Mouse (Mus musculus) heart, embryonic 14.5 days (tissue): Measurements from ENCODE around the gene Csde1. TPM values are rescaled to one million over a fixed set of nuclear protein-coding genes. Genes with fewer than 3 reads are reported as not detected.

Experiments
- ATAC-seq: fragments of 200-750 bp; cut with Nextera tagmentation; 2 replicates; pipeline ENCODE4 v1.8.0; 2017; ENCODE audit warnings: low read depth, moderate TSS enrichment; ENCODE audit not compliant: insufficient number of reproducible peaks, insufficient read depth, low FRiP score
- H3K27ac ChIP-seq, 2 experiments: fragments of 200-500 bp in 1 of 2; fragments of 300-500 bp in 1 of 2; sonication (generic) in 1 of 2; replicated peaks in 1 of 2; 2 replicates each; pipeline ENCODE4 v1.5.1; 2012 to 2014; ENCODE audit warnings: low read depth in 2 of 2, low read length in 2 of 2, control low read depth in 1 of 2, mild to moderate bottlenecking in 1 of 2, mixed read lengths in 1 of 2; ENCODE audit not compliant: control insufficient read depth in 1 of 2, insufficient read depth in 1 of 2
- H3K27me3 ChIP-seq: fragments of 300-500 bp; sonication (generic); 2 replicates; pipeline ENCODE4 v1.6.1; 2014; ENCODE audit warnings: mild to moderate bottlenecking, low read length, control low read depth; ENCODE audit not compliant: control insufficient read depth, insufficient read depth
- H3K36me3 ChIP-seq: fragments of 300-500 bp; sonication (generic); 2 replicates; pipeline ENCODE4 v1.6.1; 2014; ENCODE audit warnings: mild to moderate bottlenecking, control low read depth, low read length, mixed read lengths; ENCODE audit not compliant: control insufficient read depth, insufficient read depth
- H3K4me1 ChIP-seq, 2 experiments: fragments of 200-500 bp in 1 of 2; fragments of 300-500 bp in 1 of 2; sonication (generic) in 1 of 2; 2 replicates each; pipeline ENCODE4 v1.6.1; 2012 to 2014; ENCODE audit warnings: low read length in 2 of 2, control low read depth in 1 of 2, mixed read lengths in 1 of 2; ENCODE audit not compliant: control insufficient read depth in 2 of 2, insufficient read depth in 2 of 2
- H3K4me2 ChIP-seq: fragments of 300-500 bp; sonication (generic); 2 replicates; pipeline ENCODE4 v1.6.1; 2014; ENCODE audit warnings: mild to moderate bottlenecking, low read length
- H3K4me3 ChIP-seq, 2 experiments: fragments of 200-500 bp in 1 of 2; fragments of 300-500 bp in 1 of 2; sonication (generic) in 1 of 2; 2 replicates each; pipeline ENCODE4 v1.5.1; 2012 to 2014; ENCODE audit warnings: low read length in 2 of 2, mild to moderate bottlenecking in 2 of 2, control low read depth in 1 of 2, low read depth in 1 of 2, moderate library complexity in 1 of 2; ENCODE audit not compliant: control insufficient read depth in 1 of 2, insufficient read depth in 1 of 2
- H3K9ac ChIP-seq: fragments of 300-500 bp; sonication (generic); 2 replicates; pipeline ENCODE4 v1.6.1; 2014; ENCODE audit warnings: mild to moderate bottlenecking, low read length
- H3K9me3 ChIP-seq: fragments of 300-500 bp; sonication (generic); 2 replicates; pipeline ENCODE4 v1.6.1; 2016; ENCODE audit warnings: low read length, control low read depth; ENCODE audit not compliant: control insufficient read depth
- WGBS: fragments of 180-500 bp; shearing (Covaris S2); extraction: QIAGEN DNeasy Blood & Tissue Kit; methylation state at CpG from one replicate; pipeline ENCODE4 v1.1.7; 2014; 5-methylcytosine and 5-hydroxymethylcytosine counted together
- polyA plus RNA-seq: library from polyadenylated mRNA; unstranded; fragments of >200 nt; fragmentation: Nextera tagmentation; extraction: Ambion mirVana; gene quantifications from 2 replicates; pipeline ENCODE4 v1.2.1, GENCODE M21; 2014

Csde1 gene
- polyA plus RNA-seq: 349 and 364 TPM in 2 replicates

DNA sequence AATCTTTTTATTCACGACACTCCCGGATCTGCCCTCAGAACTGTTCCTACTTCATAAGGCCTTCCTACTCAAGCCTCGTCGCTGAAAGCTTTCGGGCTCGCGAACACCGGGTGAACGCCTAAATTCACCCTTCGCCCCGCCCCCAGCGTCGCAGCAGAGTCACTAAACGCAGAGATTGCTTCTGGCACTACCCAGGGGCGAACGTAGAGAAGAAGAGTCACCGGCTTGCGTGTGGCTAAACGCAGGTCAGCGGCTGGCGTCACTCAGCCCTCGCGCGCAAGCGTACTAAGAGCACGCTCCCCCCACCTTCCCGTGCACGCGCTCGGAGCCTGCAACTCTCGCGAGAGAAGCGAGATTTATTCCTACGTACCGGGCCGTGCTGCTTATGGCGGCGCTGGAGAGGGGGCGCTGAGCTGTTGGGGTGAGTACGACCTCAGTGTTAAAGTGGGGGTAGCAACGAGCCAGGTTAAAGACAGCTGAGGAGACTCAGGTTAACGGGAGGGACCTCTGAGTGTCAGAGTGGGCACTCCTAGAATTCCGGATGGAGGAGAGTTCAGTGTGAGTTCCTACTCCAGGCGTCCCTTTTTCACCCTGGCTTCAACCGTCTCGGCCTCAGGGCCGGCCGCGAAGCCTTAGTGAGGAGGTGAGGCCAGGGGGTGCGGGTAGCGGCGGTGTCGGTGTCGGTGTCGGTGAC is at the start of gene Csde1:
Gene Csde1 (plus strand): TSS at position 178 of the 694 bp plus-strand sequence.
- H3K4me2 ChIP-seq: peak within 1 kb of the TSS; percentile 87
- H3K9ac ChIP-seq: peak within 1 kb of the TSS; percentile 100
- no peaks in the 10 kb centered on the region for H3K9me3 ChIP-seq
- H3K27me3 ChIP-seq: no peaks in the 10 kb centered on the region
- H3K4me1 ChIP-seq: peaks cover 2 to 6% of the 10 kb centered on the region in 2 experiments; a peak in 3 of 4 replicates
- peak; percentile 92 for ATAC-seq
- no peaks in the 10 kb centered on the region for H3K36me3 ChIP-seq
- H3K4me3 ChIP-seq: peak within 1 kb of the TSS; percentile 83 to 95
- H3K27ac ChIP-seq: peak within 1 kb of the TSS; percentile 92 to 97
- WGBS: under 1% methylated on average over 55 of the region's 55 CpGs

DNA sequence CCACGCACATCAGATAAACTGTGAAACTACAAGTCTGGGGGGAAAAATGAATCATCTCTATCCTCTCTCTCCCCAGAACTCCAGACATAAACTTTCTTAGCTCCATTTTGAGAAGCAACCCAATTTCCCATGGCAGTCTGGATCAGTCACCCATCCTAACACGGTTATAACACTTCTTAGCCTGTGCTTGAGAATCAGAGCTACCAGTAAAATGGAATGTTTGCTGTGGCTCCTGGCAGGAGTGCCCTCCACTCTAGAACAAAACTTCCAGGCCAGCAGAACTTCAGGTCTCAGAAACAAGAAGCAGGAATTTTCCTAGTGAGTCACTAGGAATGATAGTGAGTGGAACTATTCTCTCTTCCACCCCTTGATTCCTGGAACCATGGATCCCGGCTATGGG is 49.7 kb upstream of the Csde1 start:
- no peaks in the 10 kb centered on the region; the same call in 1 of the 2 replicates for H3K27me3 ChIP-seq
- no peak overlapping the region for H3K9ac ChIP-seq
- H3K4me1 ChIP-seq: no peaks in the 10 kb centered on the region
- H3K36me3 ChIP-seq: no peaks in the 10 kb centered on the region
- no peak overlapping the region for H3K27ac ChIP-seq
- H3K9me3 ChIP-seq: no peaks in the 10 kb centered on the region
- no peak for ATAC-seq
- H3K4me3 ChIP-seq: no peak overlapping the region
- no peak overlapping the region for H3K4me2 ChIP-seq
- 79% methylated on average over 3 of the region's 3 CpGs for WGBS

DNA sequence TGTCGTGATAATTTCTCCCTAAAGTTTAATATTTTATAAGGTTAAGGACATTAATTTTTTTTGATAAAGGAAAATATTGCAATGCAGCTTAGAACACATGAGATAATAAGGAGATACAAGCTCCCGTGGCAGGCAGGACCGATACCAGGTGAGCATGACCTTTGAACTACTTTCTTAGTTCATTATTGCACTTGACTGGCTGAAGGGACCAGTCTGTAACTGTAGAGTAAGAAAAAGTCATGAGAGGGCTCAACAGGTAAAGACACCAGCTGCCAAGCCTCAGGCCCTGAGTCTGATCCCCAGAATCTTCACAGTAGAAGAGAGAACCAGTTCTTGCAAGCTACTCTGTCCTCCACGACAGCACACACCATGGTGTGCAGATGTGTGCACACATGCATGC is 43.3 kb upstream of the Csde1 start:
- Histone ChIP-seq H3K4me3 (no peak overlapping the region), H3K9me3 (no peaks in the 10 kb centered on the region), H3K27ac (no peak overlapping the region), H3K4me1 (0 out of 4 replicates have a peak, but pooled peaks cover 0 to 7% of the 10 kb centered on the region in 2 experiments), H3K9ac (no peak overlapping the region), H3K36me3 (no peaks in the 10 kb centered on the region), H3K27me3 (no peaks in the 10 kb centered on the region), H3K4me2 (no peak overlapping the region)
- 83% methylated on average over 4 of the region's 4 CpGs for WGBS
- ATAC-seq: no peak

DNA sequence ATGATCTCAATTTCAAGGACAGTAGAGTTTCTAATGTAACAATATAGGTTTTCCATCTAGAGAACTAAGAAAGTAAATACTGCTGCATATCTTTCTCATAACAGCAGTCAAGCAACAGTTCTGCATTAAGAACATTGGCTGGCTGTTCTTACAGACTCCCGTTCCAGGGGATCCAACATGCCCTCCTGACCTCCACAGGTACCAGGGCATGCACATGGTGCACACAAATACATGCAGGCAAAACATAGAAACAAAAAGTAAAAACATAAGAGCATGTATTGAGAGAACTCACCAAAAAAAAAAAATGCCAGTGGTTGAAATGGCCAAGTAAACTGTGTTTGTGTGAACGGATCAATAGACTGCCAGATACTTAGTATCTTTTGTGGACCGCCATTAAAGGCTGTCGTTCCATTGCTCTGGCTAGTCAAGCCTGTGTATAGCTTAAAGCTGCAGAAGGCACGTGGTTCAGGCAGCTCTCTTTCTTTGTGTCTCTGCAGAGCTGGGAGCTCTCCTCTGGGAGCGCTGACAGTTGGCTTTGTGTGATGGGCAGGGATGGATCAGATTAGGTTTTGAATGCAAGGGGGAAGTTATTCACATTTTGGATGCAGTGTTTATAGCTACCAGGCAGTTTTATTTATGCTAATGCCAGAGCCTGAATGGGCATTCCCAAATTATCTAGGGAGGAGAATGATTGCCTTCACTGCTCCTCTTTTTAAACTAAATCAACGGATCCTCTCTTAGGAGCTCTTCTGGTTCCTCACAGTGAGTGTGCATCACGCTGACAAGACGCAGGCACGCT is 40.5 kb upstream of the Csde1 start:
- WGBS: 28% methylated on average over 10 of the region's 10 CpGs
- ATAC-seq: no peak
- no peaks in the 10 kb centered on the region for H3K36me3 ChIP-seq
- no peaks in the 10 kb centered on the region for H3K9me3 ChIP-seq
- H3K27ac ChIP-seq: no peak overlapping the region; a peak in 1 of 4 replicates
- no peak overlapping the region; the same call in 1 of the 2 replicates for H3K4me2 ChIP-seq
- no peak overlapping the region for H3K9ac ChIP-seq
- H3K4me1 ChIP-seq: 0 out of 4 replicates have a peak, but pooled peaks cover 0 to 7% of the 10 kb centered on the region in 2 experiments
- no peak overlapping the region for H3K4me3 ChIP-seq
- no peaks in the 10 kb centered on the region for H3K27me3 ChIP-seq

DNA sequence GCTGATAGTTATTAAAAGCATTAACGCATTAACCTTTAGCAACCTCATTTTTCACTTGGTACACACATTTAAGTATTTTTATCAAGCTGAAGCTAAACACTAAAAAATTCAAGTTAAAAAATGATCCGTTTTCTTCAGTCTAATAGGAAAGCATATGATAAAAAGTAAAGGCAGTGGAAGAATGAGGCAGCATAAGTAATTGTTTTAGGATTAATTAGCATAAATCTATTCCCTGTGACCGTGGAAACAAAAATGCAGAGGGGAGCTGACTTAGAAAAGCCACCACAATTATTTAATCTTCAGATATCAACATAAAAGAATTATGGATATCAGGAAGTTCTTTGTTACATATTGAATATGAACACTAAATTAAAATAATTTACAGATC is 39.9 kb upstream of the Csde1 start:
- no peak for ATAC-seq

DNA sequence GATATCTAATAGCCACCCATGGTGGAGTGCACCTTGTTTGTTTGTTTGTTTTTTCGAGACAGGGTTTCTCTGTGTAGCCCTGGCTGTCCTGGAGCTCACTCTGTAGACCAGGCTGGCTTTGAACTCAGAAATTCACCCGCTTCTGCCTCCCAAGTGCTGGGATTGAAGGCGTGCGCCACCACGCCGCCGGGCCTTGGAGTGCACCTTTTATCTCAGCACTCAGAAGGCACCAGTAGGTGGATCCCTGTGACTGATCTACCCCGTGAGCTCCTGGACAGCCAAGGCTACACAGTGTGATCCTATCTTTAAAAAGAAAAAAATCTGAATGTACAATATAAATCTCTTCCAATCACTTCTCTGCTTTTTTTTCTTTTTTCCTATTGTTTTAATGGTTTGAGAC is 29.2 kb upstream of the Csde1 start:
- Histone ChIP-seq H3K9ac (no peak overlapping the region), H3K4me2 (no peak overlapping the region), H3K4me3 (no peak overlapping the region), H3K4me1 (peaks cover 5% of the 10 kb centered on the region in 2 experiments), H3K9me3 (no peaks in the 10 kb centered on the region), H3K27ac (no peak overlapping the region), H3K36me3 (no peaks in the 10 kb centered on the region), H3K27me3 (no peaks in the 10 kb centered on the region)
- 59% methylated on average over 8 of the region's 8 CpGs for WGBS
- ATAC-seq: no peak

More for the DNA sequence above, 39.9 kb upstream of the Csde1 start:
- Histone ChIP-seq H3K36me3 (no peaks in the 10 kb centered on the region), H3K27ac (no peak overlapping the region; a peak in 1 of 4 replicates), H3K9me3 (no peaks in the 10 kb centered on the region), H3K4me3 (no peak overlapping the region), H3K9ac (no peak overlapping the region), H3K4me2 (no peak overlapping the region; the same call in 1 of the 2 replicates), H3K27me3 (no peaks in the 10 kb centered on the region), H3K4me1 (0 out of 4 replicates have a peak, but pooled peaks cover 0 to 7% of the 10 kb centered on the region in 2 experiments)
- 56% methylated on average over 3 of the region's 3 CpGs for WGBS

DNA sequence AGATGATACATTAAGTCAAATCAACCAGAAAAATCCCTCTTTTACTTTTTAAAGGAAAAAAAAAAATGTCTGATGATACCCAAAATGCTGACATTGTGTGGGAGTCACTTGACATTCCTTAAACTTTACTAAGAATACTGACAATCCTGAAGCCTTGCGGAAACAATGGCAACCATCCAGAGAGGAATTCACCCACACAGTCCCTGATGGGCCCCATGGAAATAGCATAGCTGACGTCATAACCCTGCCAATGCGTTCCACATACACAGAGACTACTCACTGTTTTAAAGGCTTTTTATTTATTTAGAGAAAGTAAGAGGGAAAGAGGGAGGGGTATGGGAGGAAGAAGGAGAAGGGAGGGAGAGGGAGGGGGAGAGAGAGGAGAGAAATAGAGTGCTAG is 27.3 kb upstream of the Csde1 start:
- 18% methylated on average over 3 of the region's 3 CpGs for WGBS
- Histone ChIP-seq H3K9ac (no peak overlapping the region), H3K4me2 (no peak overlapping the region), H3K27me3 (no peaks in the 10 kb centered on the region), H3K4me3 (no peak overlapping the region), H3K9me3 (no peaks in the 10 kb centered on the region), H3K4me1 (peaks cover 7 to 13% of the 10 kb centered on the region in 2 experiments), H3K36me3 (peaks cover 6% of the 10 kb centered on the region; the same call in 1 of the 2 replicates), H3K27ac (0 out of 4 replicates have a peak overlapping the region, but pooled peaks of 1 of the 2 experiments have one; percentile 9)
- no peak for ATAC-seq
